Mouse (Mus musculus) cerebellum, adult 9-10 months (tissue): ENCODE measurements at regions not wholly inside any gene's neighbourhood (a gene's known extent, or its start where the extent isn't known, plus 50 kb on each side); places are given as distances from the start of the nearest gene placed in this dataset.
"Not testable (repeated sequence)": the region's sequence is repeated elsewhere in the genome, so short reads cannot be mapped to it uniquely, and the experiment has no call there.

Experiments used
- DNase-seq: peaks from one replicate; pipeline ENCODE4 v3.0.0; 2022

GRCm38 (mm10) chr5:134046086-134046485, 53.4 kb upstream of the Castor2 start:
- DNase-seq = no peak

GRCm38 (mm10) chr5:134042938-134043337, 56.6 kb upstream of the Castor2 start:
- DNase-seq = not testable (repeated sequence)

- peak; percentile 58 for DNase-seq
Observed at GRCm38 (mm10) chr5:134027316-134027966, 72.1 kb upstream of the Castor2 start.

- DNase-seq = no peak
Observed at GRCm38 (mm10) chr5:134019651-134020432, 79.7 kb upstream of the Castor2 start.

GRCm38 (mm10) chr5:134014257-134015163, 85.0 kb upstream of the Castor2 start:
- DNase-seq = no peak

- no peak for DNase-seq
Observed at GRCm38 (mm10) chr5:134013206-134013605, 86.3 kb upstream of the Castor2 start.

- no peak for DNase-seq
Observed at GRCm38 (mm10) chr5:134009843-134010242, 89.7 kb upstream of the Castor2 start.

GRCm38 (mm10) chr5:134007127-134007771, 92.3 kb upstream of the Castor2 start:
- no peak for DNase-seq

GRCm38 (mm10) chr5:134006470-134007126, 92.9 kb upstream of the Castor2 start:
- peak; percentile 96 for DNase-seq

- DNase-seq = peak; percentile 48
Observed at GRCm38 (mm10) chr5:134006001-134006400, 93.5 kb upstream of the Castor2 start.

- no peak for DNase-seq
Observed at GRCm38 (mm10) chr5:134000100-134000499, 99.4 kb upstream of the Castor2 start.

GRCm38 (mm10) chr5:133999698-134000097, 99.8 kb upstream of the Castor2 start:
- DNase-seq = peak; percentile 43

- no peak for DNase-seq
Observed at GRCm38 (mm10) chr5:133991994-133992393, 107.5 kb upstream of the Castor2 start.

- no peak for DNase-seq
Observed at GRCm38 (mm10) chr5:133991556-133991955, 108.0 kb upstream of the Castor2 start.

GRCm38 (mm10) chr5:133983249-133983966, 116.1 kb upstream of the Castor2 start:
- no peak for DNase-seq

GRCm38 (mm10) chr5:133970421-133970914, 129.0 kb upstream of the Castor2 start:
- DNase-seq = no peak

GRCm38 (mm10) chr5:133963301-133963700, 136.2 kb upstream of the Castor2 start:
- DNase-seq = peak; percentile 39

GRCm38 (mm10) chr5:133940841-133941240, 158.7 kb upstream of the Castor2 start:
- DNase-seq = peak; percentile 97

- DNase-seq = peak; percentile 78
Observed at GRCm38 (mm10) chr5:133940030-133940429, 159.5 kb upstream of the Castor2 start.

- DNase-seq = peak; percentile 28
Observed at GRCm38 (mm10) chr5:133937967-133938918, 161.3 kb upstream of the Castor2 start.
